Mouse (Mus musculus): ENCODE measurements around the gene Sik3. TPM values are rescaled to one million over a fixed set of nuclear protein-coding genes. Genes with fewer than 3 reads are reported as not detected.

Gene Sik3
- 10 to 100 TPM; 50.2 to 55.1 TPM for total RNA-seq (2021)
- long read RNA-seq, experiment 1, partial matches to known transcripts, result 21 of 26 reads
- long read RNA-seq, experiment 1, other reads (novel, unspliced or antisense), result 5 of 26 reads
- long read RNA-seq, experiment 2, full-length matches to known transcripts, result 1 of 22 reads
- long read RNA-seq, experiment 2, partial matches to known transcripts, result 18 of 22 reads
- long read RNA-seq, experiment 2, other reads (novel, unspliced or antisense), result 3 of 22 reads

DNA sequence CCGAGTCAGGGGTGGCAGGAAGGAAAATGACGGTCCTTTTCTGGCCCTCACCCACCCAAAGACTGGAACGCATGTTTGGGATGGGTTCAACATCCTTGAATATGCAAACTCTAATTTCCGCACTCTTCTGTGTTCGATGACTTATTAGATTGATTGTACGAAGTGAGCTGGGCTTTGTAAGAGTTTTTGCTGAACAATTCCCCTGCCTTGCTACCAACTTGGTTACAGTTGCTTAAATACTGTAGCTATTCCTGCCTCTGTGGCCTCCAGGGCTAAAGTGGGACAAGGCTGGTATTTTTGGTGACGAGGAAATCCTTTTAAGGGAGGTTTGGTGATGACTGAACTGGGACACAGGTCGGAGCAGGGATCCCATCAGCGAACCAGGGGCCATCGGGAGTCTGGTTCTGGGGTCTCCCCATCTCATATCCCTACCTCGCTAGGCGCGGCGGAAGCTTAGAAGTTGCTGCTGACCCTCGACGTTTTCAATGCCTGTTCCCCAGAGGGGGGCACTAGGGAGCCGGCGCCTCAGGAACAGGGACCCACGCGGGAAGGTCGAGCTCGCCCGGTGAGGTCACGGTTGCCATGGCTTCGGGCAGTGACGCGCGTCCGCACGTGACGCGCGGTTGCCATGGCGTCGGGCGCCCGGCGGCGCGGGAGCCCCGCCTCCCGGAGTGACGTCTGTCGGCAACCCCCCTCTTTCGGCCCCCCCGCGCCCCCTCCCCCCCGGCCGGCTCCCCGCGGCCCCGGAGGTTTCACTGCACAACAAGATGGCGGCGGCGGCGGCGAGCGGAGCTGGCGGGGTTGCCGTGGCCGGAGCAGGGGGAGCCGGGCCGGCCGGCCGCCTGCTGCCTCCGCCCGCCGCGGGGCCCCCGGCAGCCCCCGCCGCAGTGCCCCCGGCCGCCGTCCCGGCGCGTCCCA is at the start of gene Sik3, which contains the start of gene Pafah1b2:
Gene Sik3 (plus strand): TSS at position 730 of the 918 bp plus-strand sequence.
Gene Pafah1b2 (minus strand): TSS at position 600 of the 918 bp plus-strand sequence.
- DNase-seq, result peak; percentile 98

DNA sequence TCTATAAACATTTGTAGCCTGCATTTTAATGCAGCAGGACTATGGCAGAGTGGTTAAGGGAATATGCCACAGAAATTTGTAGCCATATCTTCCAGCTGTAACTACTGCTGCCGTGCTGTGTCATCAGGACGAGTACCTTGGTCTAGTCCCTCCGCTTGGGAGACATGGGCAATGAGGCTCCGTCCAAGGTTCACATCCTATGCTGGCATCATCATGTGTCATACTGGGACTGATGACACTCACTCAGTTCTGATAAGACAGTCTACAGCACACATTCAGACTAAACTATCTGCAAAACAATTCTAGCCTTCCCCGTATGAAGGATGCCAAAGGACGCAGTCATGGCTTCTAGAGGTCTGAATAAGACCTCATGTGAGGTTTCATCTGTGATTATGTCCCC is 49.0 kb upstream of the Sik3 start:
- DNase-seq, result no peak

DNA sequence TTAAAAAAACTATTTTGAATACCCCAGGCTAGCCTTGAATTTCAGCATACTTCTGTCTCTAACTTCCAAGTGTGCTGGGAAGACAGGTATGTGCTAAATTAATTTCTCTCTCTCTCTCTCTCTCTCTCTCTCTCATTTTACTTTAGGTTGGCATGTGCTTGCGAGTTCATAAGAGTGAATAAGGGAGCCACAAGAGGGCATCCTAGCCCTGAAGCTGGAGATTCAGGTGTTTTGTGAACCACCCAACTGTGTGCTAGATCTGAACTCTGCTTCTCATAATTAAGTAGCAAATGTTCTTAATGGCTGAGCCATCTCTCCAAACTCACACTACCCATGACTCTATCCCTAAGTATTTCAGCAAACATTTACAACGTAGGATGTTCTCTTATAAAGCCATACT is 35.7 kb upstream of the Sik3 start:
- DNase-seq, result no peak

DNA sequence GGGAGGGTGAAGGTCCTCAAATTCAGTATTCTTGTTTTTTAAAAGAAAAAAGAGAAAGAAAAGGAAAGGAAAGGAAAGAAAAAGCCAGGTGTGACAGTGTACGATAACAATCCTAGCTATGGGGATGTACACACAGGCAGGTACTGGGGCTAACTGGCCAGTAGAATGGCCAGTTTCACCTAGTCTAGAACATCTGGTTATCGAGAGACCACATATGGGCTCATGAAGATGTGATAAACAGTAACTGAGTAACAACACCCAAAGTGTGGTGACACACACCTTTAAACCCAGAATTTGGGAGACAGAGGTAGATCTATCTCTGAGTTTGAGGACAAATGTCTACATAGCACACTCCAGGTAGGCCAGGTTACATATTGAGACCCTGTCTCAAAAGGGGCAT is 32.8 kb upstream of the Sik3 start:
- no peak for DNase-seq

DNA sequence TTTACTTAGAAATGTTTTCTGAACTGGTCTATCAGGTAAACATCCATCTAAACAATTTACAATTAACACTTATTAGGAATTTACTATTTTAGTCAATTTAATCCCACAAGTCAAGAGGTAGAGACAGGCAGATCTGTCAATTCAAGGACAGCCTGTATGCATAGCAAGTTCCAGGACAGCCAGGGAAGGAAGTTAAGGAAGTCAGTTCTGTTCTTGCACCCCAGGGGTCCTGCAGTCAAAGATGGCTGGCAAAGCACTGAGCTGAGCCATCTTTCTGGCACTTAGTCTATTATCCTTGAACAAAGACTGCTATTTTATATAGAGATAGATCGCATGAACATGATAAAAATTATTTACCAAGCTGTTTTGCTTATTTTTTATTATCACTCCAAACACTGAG is 32.0 kb upstream of the Sik3 start:
- no peak for DNase-seq

DNA sequence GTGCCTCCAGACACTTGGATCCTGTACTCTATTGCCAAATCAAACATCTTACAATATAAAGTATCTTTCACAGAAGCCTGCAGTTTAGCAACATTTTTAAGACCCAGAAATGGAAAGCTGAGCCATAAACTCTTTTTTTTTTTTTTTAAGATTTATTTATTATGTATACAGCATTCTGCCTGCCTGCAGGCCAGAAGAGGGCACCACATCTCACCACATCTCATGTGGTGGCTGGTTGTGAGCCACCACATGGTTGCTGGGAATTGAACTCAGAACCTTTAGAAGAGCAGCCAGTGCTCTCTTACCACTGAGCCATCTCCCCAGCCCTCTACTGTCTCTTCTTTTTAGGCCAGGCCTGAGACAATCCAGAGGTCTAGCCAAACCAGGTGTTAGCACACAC is 31.3 kb upstream of the Sik3 start:
- no peak for DNase-seq

DNA sequence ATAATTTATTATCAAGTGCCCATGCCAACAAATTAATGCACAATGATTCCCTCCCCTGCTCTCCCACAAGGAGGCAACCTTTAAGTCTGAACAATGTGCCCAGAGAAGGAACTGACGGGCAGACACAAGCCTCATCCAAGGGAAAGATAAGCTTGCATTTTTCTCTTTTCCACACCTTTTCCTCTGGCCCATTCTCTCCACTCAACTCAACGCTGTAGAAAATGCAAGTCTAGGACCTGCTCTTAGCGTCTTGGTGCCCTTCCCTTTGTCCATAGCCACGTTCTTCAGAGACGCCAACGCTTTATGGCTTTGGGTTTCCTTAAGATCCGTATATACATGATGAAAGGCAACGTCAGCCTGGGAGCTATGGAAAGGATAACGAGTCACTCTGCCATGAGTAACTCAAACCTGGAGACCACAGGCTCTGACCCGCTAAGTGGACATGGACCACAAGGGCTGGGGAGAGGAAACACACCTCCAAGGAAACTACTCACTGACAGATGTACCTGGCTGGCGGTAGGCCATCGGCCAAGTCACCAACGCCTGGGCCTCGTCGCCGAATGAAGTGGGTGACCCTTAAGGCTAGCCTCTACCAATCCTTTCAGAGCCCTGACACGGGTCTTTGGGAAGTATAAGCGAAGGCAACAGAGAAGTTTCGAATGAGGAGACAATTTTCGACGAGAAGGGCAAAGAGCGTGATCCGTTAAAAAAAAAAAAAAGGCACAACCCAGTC is 28.8 kb upstream of the Sik3 start:
- peak; percentile 46 for DNase-seq

DNA sequence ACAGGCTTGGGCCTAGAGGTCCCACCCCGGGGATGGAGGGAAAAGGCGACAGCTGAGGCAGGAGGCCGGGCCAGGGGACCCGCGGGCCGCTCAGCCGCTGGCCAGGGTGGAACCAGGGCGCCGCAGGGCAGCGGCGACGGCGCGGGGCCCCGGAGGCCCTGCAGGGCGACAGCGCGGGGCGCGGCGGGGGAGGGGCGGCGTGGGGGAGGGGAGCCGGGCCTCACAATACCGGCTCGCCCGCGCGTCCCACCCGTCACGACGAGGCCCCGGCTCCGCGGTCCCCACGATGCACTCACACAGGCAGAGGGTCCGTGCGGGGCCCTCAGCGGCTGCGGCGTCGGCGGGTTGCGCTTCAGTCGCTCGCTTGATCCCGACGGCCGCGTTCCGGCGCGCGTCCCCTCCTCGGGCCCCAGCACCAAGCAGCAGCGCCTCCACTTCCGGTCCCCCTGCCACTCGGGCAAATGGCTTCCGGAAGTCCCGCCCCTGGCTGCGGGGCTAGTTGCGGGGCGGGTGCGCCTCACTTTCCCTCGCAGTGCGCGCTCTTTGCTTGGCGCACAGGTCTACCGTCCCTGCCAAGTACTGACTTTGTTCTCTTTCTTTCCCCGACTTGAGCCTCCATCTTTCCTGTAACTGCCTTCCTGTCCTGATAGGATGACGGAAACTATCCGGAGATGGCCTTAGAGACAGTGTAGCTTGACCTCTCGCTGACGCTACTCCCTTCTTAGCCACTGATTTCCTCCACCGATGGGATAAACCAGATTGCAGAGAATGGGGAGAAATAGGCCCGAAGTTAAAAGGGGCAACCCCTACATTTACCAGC is 28.0 kb upstream of the Sik3 start:
- peak; percentile 94 for DNase-seq

DNA sequence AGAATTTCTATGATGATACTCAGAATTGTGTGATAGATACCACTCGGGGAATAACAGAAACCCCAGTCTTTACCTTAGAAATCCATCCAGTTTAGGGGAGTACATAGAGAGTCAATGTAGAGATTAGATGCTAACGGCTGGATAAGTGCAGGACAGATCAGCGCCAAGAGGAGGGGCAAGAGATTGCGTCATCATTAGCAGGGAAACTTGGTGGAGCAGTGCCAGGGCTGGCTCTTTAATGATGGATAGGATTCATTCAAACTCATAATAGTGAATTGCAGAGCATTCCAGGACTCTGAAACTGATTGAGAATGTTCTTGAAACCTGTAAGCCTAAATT is 27.4 kb upstream of the Sik3 start:
- DNase-seq, result peak; percentile 86

DNA sequence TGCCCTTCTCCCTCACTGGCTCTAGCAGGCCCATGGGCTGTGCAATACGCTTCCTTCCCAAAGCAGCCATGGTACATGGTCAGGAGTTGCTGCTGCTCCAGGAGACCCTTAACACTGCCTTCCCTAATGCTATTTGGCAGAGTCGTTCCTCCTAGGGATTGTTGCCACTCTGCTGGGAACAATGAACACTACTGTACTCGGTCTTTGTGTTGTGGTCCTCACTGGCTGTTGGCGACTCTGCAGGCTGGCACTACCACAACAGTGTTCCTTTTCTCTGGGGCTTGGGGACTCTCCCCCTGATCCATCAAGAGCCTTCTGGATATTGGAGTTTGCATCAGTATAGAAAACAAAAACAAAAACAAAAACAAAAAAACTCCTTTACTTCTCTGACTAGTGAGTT is 13.6 kb upstream of the Sik3 start:
- no peak for DNase-seq

DNA sequence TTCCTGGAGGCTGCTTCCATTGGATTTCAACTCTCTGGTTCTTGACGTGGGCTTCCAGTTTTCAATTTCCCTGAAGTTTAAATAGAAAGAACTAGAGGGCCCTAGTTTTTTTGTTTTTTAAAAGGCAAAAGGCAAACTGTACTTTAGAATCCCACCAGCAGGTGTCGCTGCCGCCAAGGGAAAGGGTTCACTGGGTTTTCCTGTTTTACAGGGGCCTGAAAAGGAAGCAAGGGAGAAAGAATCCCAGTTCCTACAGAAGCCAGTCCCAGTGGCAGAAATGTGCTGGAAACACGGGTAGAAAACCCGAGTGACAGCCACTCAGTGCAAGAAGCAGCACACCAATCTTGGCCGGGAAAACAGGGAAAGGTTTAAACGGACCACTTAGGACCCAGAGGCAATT is 8.9 kb upstream of the Sik3 start:
- DNase-seq, result peak; percentile 92

DNA sequence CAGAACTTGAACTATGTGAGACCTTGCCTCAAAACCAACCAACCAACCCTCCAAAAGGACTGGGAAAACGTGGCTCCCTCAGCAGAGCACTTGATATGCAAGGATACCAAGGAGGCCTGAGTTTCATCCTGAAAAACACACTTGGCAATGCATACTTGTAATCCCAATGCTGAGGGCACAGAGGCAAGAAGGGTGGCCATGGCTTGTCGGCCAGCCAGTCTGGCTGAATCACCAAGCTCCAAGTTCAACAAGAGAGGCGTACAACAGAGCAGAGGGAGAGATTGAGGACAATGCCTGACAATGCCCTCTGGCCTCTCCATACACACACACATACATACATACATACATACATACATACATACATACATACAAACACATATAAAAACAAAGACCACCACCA is 8.1 kb upstream of the Sik3 start:
- no peak for DNase-seq

DNA sequence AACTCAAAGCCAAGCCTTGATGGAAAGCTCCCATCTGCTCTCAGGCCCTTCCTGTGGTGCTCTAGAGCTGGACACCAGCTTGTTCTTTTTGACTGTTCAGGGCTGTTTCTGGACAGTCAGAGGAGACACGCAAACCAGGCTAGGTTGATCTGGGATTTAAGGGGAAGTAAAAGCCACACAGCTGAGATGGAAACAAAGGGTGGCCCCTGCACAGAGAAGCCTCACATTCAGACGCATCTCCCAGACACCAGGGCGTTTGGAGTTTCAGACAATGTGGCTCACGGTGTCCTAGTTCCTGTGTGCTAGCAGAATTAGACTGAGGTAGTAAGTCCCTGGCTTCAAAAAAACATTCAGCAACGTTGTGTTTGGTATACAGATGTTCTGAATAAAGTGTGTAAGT is 6.4 kb upstream of the Sik3 start:
- DNase-seq, result no peak

DNA sequence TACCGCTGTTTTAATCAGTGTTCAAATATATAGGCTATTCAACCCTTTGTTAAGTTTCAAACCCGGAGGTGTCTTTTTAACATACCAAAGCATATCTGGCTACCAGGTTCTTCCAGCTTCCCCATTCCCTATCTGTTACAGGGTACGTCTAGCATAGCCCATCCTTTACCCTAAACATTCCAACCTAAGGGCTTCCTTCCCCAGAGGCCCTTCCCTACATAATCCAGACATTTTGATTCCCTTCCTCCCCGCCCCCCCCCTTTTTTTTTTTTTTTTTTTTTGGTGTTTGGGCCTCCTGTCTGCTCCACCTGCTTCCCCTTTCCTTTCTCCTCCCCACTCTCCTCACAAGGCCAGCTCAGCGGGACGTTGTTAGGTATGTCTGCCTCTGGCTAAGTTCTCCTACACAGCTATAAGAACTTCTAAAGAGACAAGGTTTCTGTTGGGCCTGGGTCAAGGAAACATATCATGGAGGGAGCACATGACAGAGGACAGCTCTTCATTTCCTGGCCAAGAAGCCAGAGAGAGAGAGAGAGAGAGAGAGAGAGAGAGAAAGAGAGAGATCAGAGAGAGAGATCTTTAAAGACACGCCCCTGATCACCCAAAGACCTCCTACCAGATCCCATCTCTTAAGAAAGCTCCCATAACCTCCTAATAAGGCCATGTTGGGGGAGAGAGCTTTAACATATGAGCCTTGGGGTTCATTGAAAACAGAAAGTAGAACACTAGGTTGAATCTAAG is 3.5 kb upstream of the Sik3 start:
- DNase-seq, result no peak

DNA sequence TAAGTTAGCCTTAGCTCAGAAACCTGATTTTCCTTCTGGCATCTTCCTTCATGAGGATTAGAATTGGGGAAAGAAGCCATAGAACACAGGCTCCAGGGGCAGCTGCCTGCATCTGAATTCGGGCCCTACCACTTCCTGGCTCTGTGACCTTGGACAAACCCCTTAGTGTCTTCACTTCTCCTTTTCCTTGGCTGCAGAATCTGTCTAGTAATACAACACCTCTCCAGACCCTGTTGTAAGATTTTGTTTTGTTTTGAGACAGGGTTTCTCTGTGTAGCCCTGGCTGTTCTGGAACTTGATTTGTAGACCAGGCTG is 3.0 kb upstream of the Sik3 start:
- DNase-seq, result no peak

DNA sequence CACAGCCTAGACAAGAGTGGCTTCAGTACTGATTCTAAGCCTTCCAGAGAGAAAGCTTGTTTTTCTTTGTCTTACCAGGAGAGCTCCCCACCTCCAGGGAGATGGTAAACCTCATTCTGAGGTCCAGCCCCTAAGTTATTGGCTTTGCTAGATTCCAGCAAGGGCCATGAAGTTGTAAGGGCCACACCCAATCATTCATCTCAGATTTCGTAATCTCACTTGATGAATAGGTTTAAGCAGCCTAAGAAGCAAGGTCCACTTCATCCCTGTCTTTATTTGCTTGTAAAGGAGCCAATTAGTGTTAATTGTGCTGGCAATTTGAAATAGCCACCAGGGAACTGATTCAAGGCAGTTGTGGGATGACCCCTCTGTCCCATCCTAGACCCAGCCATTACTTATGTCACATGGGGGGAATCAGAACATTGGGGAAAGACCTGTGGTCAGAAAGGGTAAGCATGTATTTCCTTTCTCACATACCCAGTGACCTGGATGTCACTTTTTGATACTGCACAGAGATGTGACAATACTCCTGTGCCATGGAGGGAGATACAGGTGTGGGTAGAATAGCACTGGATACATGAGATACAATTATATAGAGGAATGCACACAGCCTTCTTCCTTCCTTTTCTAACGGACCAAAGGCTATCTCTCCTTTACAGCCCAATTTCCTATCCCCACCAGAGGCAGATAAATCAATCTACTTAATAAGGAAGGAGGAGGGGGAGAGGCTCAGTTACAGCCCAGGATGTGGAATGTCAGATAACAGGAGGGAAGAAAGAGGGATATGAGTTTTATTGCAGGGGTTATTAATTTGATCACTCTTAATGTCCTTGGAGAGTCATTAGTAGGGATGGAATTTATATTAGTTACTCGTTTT is 1.3 kb upstream of the Sik3 start:
- DNase-seq, result no peak

DNA sequence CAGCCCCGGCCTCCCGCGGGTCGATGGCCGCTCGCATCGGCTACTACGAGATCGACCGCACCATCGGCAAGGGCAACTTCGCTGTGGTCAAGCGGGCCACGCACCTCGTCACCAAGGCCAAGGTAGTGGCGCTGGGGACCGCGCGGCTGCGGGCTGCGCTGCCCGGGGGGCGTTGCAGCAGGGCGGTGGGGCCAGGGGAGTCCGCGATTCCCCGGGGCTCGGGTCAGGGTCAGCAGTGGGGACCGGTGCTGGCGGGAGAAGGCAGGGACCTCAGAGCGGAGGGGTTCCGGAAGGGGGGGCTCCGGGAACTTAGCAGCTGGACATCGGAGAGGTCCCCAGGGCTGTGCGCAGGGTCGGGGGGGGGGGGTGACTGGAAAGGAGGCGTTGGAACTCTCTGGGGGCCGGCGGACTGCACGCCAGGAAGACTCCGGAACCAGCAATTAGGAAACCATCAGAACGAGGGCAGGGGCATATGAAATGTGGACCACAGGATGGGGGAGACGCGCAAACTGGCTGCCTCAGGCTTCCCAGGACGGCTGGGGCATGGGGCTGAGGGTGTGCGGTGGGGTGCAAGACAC is 478 bp downstream of the Sik3 start:
- peak; percentile 71 for DNase-seq

DNA sequence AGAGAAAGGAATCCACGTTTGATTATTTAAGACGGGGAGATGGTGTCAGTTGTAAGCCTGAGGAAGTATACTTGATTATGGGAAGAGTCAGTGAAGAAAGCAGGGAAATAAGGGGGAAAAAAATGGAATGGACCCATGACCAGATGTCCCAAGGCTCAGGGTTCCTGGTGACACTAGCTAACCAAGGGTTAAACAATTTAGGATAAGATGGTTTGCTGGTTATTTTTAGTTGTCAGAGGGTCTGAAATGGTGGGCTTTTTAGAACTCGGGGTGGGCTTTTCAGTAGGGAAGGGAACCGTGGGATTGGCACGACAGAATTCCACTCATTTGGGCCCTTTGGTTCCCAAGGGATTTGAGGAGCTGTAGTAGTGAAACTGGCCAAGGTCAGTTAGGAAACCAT is 996 bp downstream of the Sik3 start:
- no peak for DNase-seq

DNA sequence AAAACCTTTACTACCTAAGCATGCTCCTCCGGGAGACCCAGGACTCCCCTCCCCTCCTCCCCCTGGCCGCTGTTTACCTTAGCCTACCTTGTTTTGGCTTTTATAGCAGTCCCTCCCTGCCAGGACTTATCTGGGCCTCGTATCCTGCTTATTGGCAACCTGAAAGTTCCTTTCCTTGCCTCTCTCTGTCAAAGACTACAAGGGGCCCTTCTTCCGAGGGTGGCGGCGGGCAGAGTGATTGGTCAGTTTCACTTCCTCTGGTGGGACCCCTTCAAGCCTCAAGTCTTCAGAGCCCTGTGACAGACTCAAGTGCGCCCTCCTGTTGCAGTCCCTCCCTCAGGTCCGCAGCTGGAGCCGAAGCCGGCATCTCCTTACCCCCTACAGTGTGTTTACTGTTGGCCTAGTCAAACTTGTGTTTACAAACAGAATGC is 1.6 kb downstream of the Sik3 start:
- peak; percentile 53 for DNase-seq

DNA sequence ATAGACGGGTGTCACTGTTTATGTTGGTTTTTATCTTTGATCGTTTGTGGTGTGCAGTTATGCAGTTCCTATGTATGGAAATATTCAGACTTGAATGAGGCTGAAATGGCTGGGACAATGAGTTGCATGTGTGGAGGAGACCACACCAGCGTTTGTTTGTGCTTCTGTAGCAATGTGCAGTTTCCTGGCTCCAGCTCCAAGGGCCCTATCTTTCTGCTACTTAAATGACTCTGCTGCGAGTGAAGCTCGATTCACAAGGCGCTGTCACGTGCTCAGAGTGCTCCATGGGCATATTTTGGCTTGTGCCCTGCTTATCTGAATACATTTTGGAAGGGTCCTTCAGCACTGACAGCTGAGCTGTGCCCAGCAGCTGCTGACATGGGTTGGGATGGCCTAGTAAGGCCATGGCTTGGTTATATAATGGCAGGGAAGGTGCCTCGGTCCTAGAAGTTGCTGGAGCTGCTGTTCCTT is 2.5 kb downstream of the Sik3 start:
- peak; percentile 57 for DNase-seq
